Mouse (Mus musculus) layer of hippocampus, adult 8-10 months (tissue): ENCODE measurements at regions not wholly inside any gene's neighbourhood (a gene's known extent, or its start where the extent isn't known, plus 50 kb on each side); places are given as distances from the start of the nearest gene placed in this dataset.

Experiments
- DNase-seq, 2 experiments: peaks; one replicate each; pipeline ENCODE4 v3.0.0; 2022; ENCODE audit warnings: low spot score in 2 of 2

DNA sequence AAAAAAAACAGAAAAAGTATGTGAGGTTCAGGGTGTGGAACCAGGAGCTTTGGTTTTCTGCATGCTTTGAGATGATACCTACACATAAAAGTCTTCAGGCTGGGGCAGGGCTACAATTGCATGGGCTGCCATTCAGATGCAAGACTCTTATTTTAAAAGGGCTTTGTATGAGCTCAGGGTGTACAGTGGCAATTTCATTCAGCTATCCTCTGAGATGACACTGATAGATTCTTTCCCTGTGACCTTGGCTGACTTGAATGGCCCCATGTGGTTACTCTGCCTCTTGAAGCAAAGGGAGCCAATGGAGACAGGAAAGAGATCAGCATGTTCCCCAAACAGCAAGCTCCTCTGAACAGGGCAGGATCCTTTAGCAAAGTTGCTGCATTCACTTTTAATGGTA, 177.1 kb downstream of the Cmpk2 start:
- DNase-seq = no peak

DNA sequence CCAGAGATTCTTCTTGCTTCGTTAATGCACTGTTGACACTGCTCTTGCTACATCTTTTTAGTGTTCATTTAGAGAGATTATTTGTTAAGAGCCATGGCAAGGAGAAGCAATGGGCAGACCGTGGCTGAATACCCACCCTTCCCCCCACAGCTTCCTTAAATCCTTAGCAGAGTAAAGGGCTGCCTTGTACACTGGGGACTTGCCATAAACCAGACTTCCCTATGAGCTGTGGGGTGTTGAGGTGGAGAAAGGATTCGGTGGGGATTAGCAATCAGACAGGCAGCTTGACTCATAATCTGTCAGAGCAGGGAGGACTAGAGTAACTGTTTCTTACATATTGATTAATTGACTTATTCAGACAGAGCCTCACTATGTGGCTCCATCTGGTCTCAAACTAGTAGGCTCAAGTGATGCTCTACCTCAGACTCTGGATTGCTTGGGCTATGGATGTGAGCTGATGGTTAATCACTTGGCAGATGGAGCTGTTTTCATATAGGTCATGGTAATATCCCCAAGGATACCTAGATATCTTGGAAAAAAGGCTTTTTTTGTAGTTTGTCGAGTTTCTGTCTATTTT, 166.7 kb downstream of the Cmpk2 start:
- no peak for DNase-seq

DNA sequence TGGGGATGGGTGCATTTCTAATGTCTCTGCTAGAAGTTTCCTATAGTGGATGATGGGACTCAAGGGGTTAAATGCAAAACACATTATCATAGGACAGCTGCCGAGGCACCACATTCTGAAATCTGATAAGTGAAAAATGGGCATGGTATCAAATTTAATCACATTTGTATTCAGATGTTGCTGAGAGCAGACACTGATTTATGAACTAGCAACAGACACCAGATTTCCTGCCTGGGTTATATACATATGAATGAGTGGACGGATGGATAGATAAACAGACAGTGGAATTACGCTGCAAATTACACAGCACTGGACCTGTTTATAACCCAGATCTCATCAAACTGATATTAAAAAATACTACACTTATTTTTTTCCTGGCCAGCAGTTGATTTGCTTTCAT, 166.2 kb downstream of the Cmpk2 start:
- DNase-seq = no peak

DNA sequence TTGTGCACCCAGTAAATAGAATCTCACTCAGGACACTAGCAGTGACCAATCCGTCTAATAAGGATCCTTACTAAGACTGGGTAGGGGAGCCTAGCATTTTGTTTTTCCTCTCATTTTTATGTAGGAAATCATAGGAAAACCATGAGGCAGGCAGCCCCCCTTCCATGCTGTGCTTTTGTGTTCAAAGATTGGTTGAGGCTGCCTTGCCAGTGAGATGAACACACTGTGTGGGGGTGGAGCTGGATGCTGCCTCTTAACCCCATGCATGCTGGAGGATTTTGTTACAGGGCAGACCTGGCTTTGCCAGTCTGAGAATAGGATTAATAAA, 162.8 kb downstream of the Cmpk2 start:
- peak in 1 of 2 experiments; percentile 11 for DNase-seq

DNA sequence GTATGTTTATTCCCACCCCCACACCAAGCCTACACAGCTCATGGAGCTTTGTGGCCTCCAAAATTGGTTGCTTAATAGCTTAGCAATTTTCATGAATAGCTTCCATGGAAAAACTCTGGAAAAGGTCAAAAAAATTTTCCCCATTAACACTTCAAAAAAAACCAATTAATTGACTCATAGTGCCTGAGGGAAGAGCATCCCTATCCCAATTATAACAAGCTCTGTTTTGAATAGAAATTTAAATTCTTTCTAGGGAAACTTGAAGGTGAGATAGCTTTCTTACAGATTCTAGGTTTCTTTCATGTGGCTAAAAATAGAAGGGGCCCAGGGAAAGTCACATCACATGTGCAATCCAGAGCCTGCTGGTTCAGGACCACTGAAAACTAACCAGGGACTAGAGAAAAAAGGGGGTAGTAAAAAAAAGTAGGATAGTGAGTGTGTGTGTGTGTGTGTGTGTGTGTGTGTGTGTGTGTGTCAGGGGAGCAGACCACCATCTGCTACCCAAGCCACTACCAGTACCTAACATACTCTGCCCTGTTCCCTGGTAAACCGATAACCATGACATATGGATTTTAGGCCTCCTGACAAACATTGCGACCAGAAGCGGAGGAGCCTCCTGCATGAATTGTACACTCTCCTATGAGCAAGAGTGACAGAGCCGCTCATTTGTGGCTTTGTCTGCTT, 162.2 kb downstream of the Cmpk2 start:
- no peak for DNase-seq

DNA sequence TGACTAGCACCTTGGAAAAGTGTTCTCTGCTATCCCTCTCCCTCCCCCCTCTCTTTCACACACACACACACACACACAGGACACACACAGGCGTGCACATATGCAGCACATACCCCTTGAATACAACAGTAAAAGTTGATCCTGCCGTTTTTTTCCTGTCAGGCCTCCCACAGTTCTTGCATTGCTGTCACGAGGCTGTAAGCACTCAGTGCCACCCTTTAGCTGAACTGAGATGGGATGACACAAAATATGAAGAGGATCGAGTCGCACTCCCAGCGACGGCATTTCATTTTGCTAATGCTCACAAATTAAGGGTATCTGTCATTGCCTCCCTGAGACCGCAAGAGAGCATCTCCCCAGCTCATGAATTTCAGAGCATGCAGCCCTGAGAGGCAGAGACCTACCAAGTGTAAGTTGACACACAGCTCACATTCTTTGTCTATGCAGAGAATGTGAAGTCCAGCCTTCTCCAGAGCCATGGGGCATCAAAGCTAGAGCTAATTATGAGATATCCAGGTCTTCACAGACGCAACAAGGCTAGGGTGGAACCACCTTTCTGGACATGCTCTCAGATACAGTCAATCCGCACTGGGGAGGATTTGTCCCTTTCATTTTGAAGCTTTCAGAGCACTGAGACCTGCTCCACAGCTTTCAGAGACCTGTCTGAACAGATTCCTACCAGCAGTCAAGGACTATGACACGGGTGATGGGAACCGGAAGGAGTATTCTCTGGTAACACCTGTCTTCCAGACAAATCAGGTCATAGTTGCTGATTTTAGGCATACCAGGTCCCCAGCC, 152.3 kb downstream of the Cmpk2 start:
- peak in 1 of 2 experiments; percentile 8 for DNase-seq

DNA sequence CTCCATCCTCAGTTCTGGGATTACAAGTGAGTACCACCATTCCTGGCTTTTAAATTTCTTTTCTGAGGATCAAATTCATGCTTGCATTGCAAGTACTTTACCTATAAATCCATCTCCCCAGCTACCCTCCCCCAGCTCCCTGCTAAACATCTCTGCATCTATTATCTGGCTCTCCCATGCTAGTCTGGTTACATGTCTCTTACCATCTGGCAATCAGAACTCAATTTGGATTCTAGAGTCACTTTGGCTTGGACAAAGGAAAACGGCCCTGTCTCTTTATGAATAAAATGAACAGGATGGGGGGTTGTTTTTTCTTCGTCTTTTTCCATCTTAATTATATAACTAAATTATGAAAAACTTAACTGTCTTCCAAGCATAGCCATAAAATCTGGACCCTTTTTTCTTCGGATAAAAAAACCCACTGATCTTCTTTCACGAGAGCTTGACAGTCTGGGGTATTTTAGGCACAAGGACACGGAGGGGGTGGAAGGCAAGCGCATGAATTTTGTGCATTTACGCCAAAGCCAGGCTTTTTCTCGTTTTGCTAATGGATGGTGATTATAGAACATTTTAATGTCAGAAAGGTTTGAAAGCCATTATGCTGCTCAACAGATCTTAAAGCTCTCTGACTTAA, 151.6 kb downstream of the Cmpk2 start:
- DNase-seq = peak in 1 of 2 experiments; percentile 9

DNA sequence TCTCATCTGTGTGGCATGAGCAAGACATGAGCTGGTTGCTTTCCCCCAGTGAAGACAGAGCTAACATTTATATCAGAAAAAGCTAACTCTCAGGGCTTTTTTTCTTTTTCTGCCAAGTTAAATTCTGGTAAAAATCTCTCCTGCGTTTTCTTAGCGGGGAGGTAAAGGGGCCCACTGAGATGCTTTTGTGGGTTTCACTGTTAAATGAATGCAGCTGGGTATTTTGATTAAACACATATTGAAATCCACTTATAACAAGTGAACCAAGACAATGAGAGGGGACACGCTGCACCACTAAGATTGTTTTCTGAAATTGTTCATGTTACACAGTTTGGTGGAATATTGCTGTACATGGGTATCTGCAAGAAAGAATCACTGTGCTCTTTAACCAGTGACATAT, 149.0 kb downstream of the Cmpk2 start:
- no peak for DNase-seq

DNA sequence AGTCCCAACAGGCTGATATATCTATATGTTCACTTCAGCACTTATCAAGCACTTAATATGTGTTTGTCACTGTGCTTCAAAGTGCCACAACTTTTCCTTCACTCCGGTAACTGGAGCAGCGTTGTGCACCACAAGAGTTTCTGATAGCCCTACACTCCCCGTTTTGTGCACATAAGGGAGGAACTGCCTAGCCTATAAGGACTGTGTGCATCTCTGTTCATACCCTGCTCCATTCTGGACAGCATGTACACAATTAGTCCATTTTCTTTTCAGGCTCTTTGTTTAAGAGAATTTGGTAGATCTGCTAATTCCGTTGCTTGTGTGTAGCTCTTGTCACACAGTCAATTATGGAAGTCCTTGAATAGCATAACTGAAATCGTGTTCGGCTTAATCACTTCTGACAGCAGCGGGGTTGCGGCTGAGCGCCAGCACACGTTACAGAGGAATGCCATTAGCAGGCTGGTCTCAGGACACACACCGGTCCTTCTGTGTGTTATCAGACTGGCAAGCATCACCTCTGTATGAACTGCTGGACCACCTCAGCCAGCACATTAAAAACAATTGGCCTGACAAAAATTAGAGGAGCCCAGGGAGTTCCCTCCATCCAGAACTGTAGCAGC, 144.2 kb downstream of the Cmpk2 start:
- DNase-seq = no peak

DNA sequence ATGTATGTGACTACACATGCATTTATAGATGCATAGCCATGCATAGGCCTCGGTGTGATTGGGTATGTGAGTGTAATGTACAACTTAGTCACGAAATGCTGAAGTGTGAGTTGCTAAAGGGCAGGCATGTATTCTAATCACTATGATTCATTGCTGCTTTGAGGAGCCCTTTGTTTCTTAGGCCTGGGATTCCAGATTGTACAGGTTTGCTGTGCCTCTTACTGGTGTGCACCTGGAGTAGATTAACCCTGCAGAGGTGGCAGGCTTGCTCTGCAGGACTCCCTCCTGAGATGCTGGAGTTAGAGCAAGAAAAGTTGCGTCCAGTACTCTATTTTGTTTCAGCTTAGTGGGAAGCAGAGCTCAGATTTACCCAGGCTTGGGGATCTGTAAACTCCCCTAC, 141.1 kb downstream of the Cmpk2 start:
- no peak for DNase-seq

DNA sequence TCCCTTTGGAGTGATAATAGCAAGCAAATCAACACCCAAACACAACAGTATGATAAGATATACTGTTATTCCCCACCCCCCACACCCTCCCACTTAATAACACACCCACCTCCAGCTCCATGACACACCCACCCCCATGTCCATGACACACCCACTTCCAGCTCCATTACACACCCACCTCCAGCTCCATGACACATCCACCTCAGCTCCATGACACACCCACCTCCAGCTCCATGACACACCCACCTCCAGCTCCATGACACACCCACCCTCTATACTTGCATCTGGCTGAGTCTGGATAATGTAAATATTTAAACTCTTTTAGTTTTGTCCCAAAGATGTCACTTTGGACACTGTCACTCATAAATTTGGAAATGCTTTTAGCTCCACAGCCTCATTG, 129.5 kb downstream of the Cmpk2 start:
- no peak for DNase-seq

DNA sequence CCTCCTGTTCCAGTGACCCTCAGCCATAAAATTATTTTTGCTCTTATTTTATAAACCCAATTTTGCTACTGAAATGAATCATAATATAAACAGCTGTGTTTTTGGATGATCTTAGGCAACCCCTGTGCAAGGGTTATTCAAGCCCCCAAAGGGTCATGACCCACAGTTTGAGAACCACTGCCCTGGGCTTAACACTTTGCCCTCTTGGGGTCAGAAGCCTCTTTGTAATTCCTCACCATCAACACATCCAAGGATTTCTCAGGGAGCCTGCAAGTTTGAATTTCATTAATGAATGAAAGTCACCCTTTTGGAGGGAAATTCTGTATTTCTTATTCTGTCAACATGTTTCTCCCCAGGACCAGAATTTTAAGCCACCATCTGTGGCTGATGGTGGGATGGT, 123.1 kb downstream of the Cmpk2 start:
- no peak for DNase-seq

DNA sequence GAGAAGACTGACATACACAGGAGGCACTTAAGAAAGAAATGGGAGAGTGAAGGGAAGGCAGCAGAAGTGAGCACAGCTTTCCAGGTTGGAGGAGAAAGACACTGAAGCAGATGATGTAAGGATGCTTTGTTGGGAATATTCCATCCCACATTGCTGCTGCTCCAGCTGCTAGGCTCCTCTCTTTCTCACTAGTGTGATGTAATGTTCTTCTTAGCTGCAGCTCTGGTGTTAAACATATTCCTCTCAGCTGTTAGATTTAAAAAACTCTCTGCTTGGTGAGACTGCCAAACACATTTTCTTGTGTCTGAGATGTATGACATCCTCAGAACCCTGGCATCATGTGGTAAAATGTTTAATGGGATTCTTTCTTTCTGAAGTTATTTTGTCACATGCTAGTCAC, 120.1 kb downstream of the Cmpk2 start:
- peak; percentile 12 to 14 for DNase-seq

DNA sequence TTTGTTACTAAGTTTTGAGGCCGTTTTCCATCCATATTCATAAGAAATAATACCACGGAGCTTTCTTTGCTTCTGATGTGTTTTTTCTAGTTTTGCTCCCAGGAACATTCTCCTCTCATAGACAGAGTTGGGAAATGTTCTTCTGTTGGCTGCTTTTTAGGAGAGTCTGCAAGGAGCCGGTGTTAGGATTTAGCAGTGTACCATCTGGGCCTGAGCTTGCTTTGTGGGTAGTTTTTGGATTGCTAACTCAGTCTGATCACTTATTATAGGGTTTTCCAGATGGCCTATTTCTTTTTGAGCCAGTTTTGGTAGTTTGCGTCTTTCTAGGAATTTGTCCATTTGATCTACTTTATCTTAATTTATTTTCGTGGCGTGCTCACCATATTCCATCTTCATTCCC, 108.4 kb downstream of the Cmpk2 start:
- peak; percentile 60 to 66 for DNase-seq

DNA sequence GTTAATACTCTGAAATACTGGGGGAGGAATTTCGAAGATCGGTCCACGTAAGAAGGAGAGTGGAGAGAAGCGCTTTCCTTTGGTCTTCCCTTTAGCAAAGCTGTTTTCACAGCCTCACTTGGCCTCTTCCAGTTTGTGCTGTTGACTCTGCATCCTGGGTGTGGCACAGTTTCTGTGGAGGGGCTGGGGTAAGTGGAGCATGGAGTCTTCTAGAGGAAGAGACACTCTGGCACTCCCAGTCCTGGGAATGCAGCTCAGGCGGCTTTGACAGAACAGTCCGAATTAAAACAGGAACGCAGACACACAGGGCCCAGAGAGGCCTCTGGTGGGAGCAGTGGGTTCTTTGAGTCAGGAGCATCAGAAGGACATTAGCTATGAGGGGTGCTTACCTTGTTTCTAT, 102.6 kb downstream of the Cmpk2 start:
- DNase-seq = no peak

DNA sequence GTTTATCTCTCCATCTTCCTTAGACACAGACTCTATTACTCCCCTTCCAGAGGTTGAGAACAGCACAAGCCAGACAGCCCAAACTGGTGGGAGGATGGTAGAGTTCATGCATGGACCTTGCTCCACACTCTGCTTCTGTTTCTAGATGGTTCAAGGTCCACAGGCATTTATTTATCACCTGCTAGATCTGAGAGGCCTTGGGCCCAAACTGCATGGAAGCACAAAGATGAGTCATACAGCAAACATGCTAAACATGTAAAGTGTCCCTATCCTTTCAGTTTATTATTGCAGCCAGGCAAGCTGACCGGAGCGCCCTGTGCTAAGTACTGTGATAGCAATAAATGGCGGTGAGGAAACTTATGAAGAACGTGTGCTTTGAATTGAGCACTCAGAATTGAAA, 98.4 kb downstream of the Cmpk2 start:
- DNase-seq = no peak

DNA sequence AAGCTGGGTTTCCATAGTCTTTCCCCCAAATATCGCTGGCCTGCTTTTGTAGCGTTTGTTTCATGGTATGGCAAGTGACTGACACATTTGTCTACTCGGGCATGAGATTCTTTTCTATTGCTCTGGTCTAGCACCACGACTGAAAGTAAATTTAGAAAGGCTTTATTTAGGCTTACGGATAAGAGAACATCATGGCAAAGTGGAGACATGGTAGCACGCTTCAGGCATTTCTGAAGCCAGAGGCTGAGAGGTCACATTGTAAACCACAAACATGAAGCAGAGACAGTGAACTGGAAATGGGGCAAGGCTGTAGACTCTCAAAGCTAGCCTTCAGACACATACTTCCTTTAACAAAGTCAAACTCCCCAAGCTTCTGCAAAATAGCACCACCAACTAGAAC, 93.9 kb downstream of the Cmpk2 start:
- no peak for DNase-seq

DNA sequence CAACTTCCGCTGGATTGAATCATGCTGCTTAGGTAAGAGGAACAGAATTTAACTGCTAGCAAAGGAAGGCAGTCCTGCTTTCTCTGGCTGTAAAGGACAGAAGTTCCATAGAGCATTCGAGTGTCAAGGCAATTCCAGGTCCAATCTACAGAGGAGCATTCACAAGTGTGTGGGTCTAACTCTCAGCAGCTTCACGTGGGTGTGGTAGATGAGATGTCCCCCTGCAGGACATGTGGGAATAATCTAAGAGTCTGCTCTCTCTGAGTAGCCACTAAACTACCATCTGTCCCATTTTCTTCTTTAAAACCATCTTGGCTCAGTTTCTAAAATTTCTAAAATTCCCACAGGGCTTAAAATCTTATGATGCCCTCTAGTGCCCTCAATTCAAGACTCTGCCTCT, 90.6 kb downstream of the Cmpk2 start:
- DNase-seq = no peak

DNA sequence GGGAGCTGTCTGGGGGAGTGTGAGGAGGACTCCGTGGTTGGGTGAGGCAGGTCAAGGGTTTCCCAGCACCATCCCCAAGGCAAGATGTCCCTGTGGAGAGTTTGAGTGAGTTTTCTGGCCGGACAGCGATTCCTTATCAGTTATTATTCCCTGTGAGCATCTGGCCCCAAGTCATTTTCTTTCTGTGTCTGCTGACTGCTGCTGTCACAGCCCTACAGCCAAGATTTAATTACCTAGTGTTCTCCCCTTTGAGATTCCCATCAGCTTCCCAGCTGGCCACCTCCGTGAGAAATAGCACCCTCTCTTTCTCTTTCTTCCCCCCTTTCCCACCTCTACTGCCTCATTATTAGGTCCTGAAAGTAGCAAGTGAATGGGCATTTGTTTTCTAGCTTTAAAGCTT, 88.4 kb downstream of the Cmpk2 start:
- no peak for DNase-seq

DNA sequence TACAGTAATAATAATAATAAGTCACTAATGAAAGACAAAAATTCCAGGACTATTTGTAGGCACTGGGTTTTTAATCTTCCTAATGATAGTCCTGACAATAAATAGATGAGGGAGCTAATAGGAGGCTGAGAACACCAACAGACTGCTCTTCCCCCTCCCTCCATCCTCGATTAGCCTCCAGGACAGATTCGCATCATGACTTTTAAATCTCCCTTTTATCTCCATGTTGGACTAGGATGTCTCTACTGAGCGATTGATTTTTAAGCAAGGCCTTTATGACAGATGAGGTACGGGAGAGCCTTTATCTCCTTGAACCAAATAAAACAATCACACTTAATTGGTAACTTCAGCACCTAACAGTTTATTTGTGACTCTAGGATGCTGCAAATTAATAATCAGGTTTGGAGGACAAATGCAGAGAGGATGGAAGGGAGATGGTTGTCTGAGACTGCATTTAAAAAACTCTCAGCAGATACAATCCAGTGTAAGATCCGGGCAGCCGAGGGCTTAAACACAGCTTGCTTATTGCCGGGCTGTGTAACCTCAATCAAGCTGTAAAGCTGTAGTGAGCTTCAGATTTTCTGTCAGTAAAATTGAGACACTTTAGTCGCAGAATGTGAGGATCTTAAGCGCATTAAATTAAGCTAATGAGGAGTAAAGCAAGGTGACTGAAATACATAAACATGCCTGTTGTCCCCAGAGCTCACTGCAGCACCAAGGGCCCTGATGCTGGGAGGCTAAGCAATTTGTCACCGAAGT, 82.3 kb downstream of the Cmpk2 start:
- no peak for DNase-seq

DNA sequence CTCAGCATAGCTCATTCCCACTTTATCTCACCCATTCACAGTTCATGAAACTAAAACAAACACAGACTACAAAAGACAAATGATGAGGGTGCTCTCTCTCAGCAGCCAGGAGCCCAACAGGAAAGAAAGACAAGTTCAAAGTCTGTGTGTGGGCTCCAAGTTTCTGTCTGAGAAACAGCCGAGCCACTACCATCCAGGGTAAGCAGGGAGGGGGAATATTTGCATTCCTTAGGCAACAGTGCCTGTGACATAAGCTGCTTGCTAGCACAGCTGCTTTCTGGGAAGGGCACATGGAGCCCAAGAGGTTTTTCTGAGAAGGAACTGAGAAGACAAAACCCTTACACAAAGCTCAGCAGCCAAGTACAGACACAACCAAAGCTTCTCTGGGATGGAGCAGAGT, 78.5 kb downstream of the Cmpk2 start:
- DNase-seq = no peak
